Comparison of ENCODE assay signal across 24 mouse cellular contexts in the genomic region with DNA sequence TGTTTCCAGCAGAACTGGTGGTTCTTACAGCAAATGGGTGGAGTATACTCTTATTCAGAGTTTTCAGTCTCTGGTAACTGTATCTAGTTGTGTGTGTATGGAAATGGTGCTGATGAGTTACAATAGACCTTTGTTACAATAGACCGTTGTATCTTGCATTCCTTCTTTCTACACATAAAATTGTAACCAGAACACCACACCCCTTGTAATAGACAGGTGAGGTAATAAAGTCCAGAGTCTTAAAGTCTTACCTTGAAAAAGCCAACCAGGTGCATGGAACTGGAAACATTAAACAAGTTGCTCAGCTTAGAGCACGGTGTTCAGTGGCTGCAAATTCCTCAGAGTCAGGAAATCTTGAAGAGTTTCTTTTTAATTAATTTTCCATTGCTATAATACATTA.
"Had no signal": no experiment of that assay in that cellular context is flagged by ENCODE, and none has a peak within 500 bp of the region (broad histone marks: within the 10 kb centered on the region; RNA-seq: fewer than 3 reads in every experiment).

No protein-coding gene starts in this region.

- H3K9me3 ChIP-seq: lung, embryonic 15.5 days; megakaryocyte, embryonic 14.5 days; midbrain, embryonic 10.5 days; midbrain, embryonic 12.5 days; neural tube, embryonic 13.5 days; neural tube, embryonic 15.5 days; stomach, embryonic 15.5 days had no signal

- H3K27me3 ChIP-seq: lung, embryonic 15.5 days; megakaryocyte, embryonic 14.5 days; midbrain, embryonic 12.5 days; neural tube, embryonic 13.5 days; neural tube, embryonic 15.5 days; stomach, embryonic 15.5 days had no signal

- ATAC-seq: liver, postnatal 0 days; lung, postnatal 0 days; midbrain, embryonic 16.5 days had no signal

- H3K4me2 ChIP-seq: lung, embryonic 15.5 days; midbrain, embryonic 12.5 days; neural tube, embryonic 13.5 days; neural tube, embryonic 15.5 days; stomach, embryonic 15.5 days had no signal

- H3K27ac ChIP-seq: lung, embryonic 15.5 days; macrophage; midbrain, embryonic 10.5 days; midbrain, embryonic 12.5 days; neural tube, embryonic 13.5 days; neural tube, embryonic 15.5 days; stomach, embryonic 15.5 days; stomach, postnatal 0 days had no signal

- H3K9ac ChIP-seq: liver, postnatal 0 days; lung, embryonic 15.5 days; midbrain, embryonic 12.5 days; neural tube, embryonic 13.5 days; neural tube, embryonic 15.5 days; stomach, embryonic 15.5 days had no signal

- H3K36me3 ChIP-seq: lung, embryonic 15.5 days; midbrain, embryonic 10.5 days; midbrain, embryonic 12.5 days; neural tube, embryonic 13.5 days; neural tube, embryonic 15.5 days; stomach, embryonic 15.5 days had no signal

- H3K4me3 ChIP-seq: lung, embryonic 15.5 days; megakaryocyte, embryonic 14.5 days; midbrain, embryonic 10.5 days; midbrain, embryonic 12.5 days; myocyte; neural tube, embryonic 13.5 days; neural tube, embryonic 15.5 days; stomach, embryonic 15.5 days had no signal

- DNase-seq: liver, postnatal 0 days; lung, adult 2 months; lung, postnatal 14 days; lung, postnatal 36 days; midbrain, embryonic 14.5 days; retina, postnatal 1 day; right cerebral cortex, adult 18-20 months; right cerebral cortex, postnatal 25 days; right cerebral cortex, postnatal 4 days; thymus, adult 2 months; thymus, postnatal 25 days; thymus, postnatal 4 days had no signal

- H3K4me1 ChIP-seq: lung, embryonic 15.5 days; midbrain, embryonic 10.5 days; midbrain, embryonic 12.5 days; neural tube, embryonic 13.5 days; neural tube, embryonic 15.5 days; stomach, embryonic 15.5 days had no signal
